Mouse (Mus musculus): ENCODE measurements around the gene Ntm.

GRCm38 (mm10) chr9:29217951-29218350 is 745.0 kb downstream of the Ntm start:
- no peak for TF ChIP-seq CTCF (IDR thresholded peaks at IDR 0.05)
- TF ChIP-seq EP300 (IDR thresholded peaks at IDR 0.05): no peak
